Mouse (Mus musculus) CH12.LX (cell line): Measurements from ENCODE around the gene Dnase1l1. TPM values are rescaled to one million over a fixed set of nuclear protein-coding genes. Genes with fewer than 3 reads are reported as not detected.

Source experiments
- DNase-seq: peaks from one replicate; pipeline ENCODE4 v3.0.0-alpha.2; 2013; ENCODE audit errors: extremely low read depth
- H3K27ac ChIP-seq: 2 replicates; pipeline ENCODE4 v1.5.1; 2012; ENCODE audit warnings: low read depth, mild to moderate bottlenecking, control low read depth, moderate library complexity; ENCODE audit not compliant: insufficient read depth
- H3K27me3 ChIP-seq: replicated peaks from 2 replicates; pipeline ENCODE3; 2012; ENCODE audit warnings: inconsistent platforms
- H3K36me3 ChIP-seq, 2 experiments: replicated peaks in 1 of 2; 2 replicates each; pipeline versions ENCODE3 to v1.6.1; 2012; ENCODE audit warnings: inconsistent platforms in 1 of 2, low read length in 1 of 2, mild to moderate bottlenecking in 1 of 2, mixed read lengths in 1 of 2, moderate library complexity in 1 of 2; ENCODE audit not compliant: control insufficient read depth in 1 of 2, insufficient read depth in 1 of 2
- H3K4me1 ChIP-seq, 2 experiments: 2 replicates each; pipeline ENCODE4 v1.6.1; 2012; ENCODE audit warnings: inconsistent platforms in 1 of 2, moderate library complexity in 1 of 2; ENCODE audit not compliant: insufficient read depth in 2 of 2, control insufficient read depth in 1 of 2
- H3K4me2 ChIP-seq: 2 replicates; pipeline ENCODE4 v1.6.1; 2012; ENCODE audit warnings: low read depth, mild to moderate bottlenecking, control low read depth; ENCODE audit not compliant: poor library complexity, insufficient read depth, severe bottlenecking
- H3K4me3 ChIP-seq, 3 experiments: fragments of 150-350 bp in 1 of 3; sonication (generic) in 1 of 3; replicated peaks in 1 of 3; 2 replicates each; pipeline versions ENCODE3 to v1.5.1; 2011 to 2012; ENCODE audit warnings: low read depth in 2 of 3, low read length in 2 of 3, mild to moderate bottlenecking in 2 of 3, moderate library complexity in 2 of 3, control low read depth in 1 of 3, improper control_type of control experiment in 1 of 3, inconsistent platforms in 1 of 3, mixed read lengths in 1 of 3; ENCODE audit not compliant: poor library complexity in 1 of 3
- H3K79me2 ChIP-seq: replicated peaks from 2 replicates; pipeline ENCODE4 v1.6.1; 2012; ENCODE audit warnings: mild to moderate bottlenecking, moderate library complexity; ENCODE audit not compliant: control insufficient read depth, poor library complexity, insufficient read depth, severe bottlenecking; ENCODE audit errors: extremely low read depth
- H3K9ac ChIP-seq: 2 replicates; pipeline ENCODE4 v1.6.1; 2012; ENCODE audit warnings: low read depth, mild to moderate bottlenecking, control low read depth, moderate library complexity; ENCODE audit not compliant: insufficient read depth
- H3K9me3 ChIP-seq: replicated peaks from 2 replicates; pipeline ENCODE3; 2012; ENCODE audit warnings: low read length, inconsistent platforms, mixed read lengths
- BHLHE40 ChIP-seq: IDR thresholded peaks from 2 replicates; pipeline ENCODE4 v1.6.1; 2011; ENCODE audit warnings: mild to moderate bottlenecking, low read depth, low read length, improper control_type of control experiment
- CHD1 ChIP-seq: IDR thresholded peaks from 2 replicates; pipeline ENCODE4 v1.6.1; 2012; ENCODE audit warnings: low read depth, low read length, improper control_type of control experiment, inconsistent platforms
- CHD2 ChIP-seq: IDR thresholded peaks from 2 replicates; pipeline ENCODE4 v1.6.1; 2011; ENCODE audit warnings: low read length, improper control_type of control experiment
- CTCF ChIP-seq, 2 experiments: IDR thresholded peaks in 1 of 2; conservative IDR thresholded peaks in 1 of 2; 2 replicates each; pipeline ENCODE4 v1.5.1; 2011 to 2012; ENCODE audit warnings: low read depth in 2 of 2, low read length in 2 of 2, improper control_type of control experiment in 1 of 2, inconsistent platforms in 1 of 2, mild to moderate bottlenecking in 1 of 2, moderate library complexity in 1 of 2
- E2F4 ChIP-seq: IDR thresholded peaks from 2 replicates; pipeline ENCODE4 v1.6.1; 2011; ENCODE audit warnings: low read depth, low read length, improper control_type of control experiment; ENCODE audit not compliant: insufficient replicate concordance
- ELF1 ChIP-seq: IDR thresholded peaks from 2 replicates; pipeline ENCODE4 v1.6.1; 2014; ENCODE audit warnings: low read depth, mild to moderate bottlenecking, inconsistent platforms, low read length, improper control_type of control experiment
- EP300 ChIP-seq: IDR thresholded peaks from 2 replicates; pipeline ENCODE4 v1.6.1; 2011; ENCODE audit warnings: low read length, improper control_type of control experiment
- ETS1 ChIP-seq: conservative IDR thresholded peaks from 2 replicates; pipeline ENCODE4 v1.6.1; 2012; ENCODE audit warnings: low read depth, mild to moderate bottlenecking, inconsistent platforms, low read length, improper control_type of control experiment, moderate library complexity
- GABPA ChIP-seq: IDR thresholded peaks from 2 replicates; pipeline ENCODE4 v1.6.1; 2012; ENCODE audit warnings: low read depth, low read length, improper control_type of control experiment, inconsistent platforms; ENCODE audit not compliant: insufficient replicate concordance
- HCFC1 ChIP-seq: IDR thresholded peaks from 2 replicates; pipeline ENCODE4 v1.6.1; 2012; ENCODE audit warnings: low read depth, mild to moderate bottlenecking, inconsistent platforms, low read length, improper control_type of control experiment
- IRF4 ChIP-seq: IDR thresholded peaks from 2 replicates; pipeline ENCODE4 v1.6.1; 2014; ENCODE audit warnings: low read depth, mild to moderate bottlenecking, inconsistent platforms, low read length, improper control_type of control experiment
- JUN ChIP-seq: IDR thresholded peaks from 2 replicates; pipeline ENCODE4 v1.6.1; 2011; ENCODE audit warnings: low read depth, mild to moderate bottlenecking, low read length, improper control_type of control experiment, moderate library complexity; ENCODE audit not compliant: insufficient read depth
- JUND ChIP-seq: conservative IDR thresholded peaks from 2 replicates; pipeline ENCODE4 v1.6.1; 2011; ENCODE audit warnings: low read depth, low read length, improper control_type of control experiment
- KAT2A ChIP-seq: IDR thresholded peaks from 2 replicates; pipeline ENCODE4 v1.6.1; 2012; ENCODE audit warnings: low read length, improper control_type of control experiment, inconsistent platforms; ENCODE audit not compliant: insufficient replicate concordance
- MAFK ChIP-seq: IDR thresholded peaks from 2 replicates; pipeline ENCODE4 v1.6.1; 2011; ENCODE audit warnings: low read length, improper control_type of control experiment; ENCODE audit not compliant: insufficient replicate concordance
- MAX ChIP-seq: IDR thresholded peaks from 2 replicates; pipeline ENCODE4 v1.6.1; 2011; ENCODE audit warnings: low read length, improper control_type of control experiment
- MAZ ChIP-seq: IDR thresholded peaks from 2 replicates; pipeline ENCODE4 v1.6.1; 2012; ENCODE audit warnings: low read depth, mild to moderate bottlenecking, inconsistent platforms, low read length, improper control_type of control experiment, moderate library complexity
- MEF2A ChIP-seq: IDR thresholded peaks from 2 replicates; pipeline ENCODE4 v1.6.1; 2014; ENCODE audit warnings: low read depth, mild to moderate bottlenecking, inconsistent platforms, low read length, improper control_type of control experiment, borderline replicate concordance
- MXI1 ChIP-seq: IDR thresholded peaks from 2 replicates; pipeline ENCODE4 v1.6.1; 2011; ENCODE audit warnings: mild to moderate bottlenecking, low read depth, low read length, improper control_type of control experiment
- MYC ChIP-seq: IDR thresholded peaks from 2 replicates; pipeline ENCODE4 v1.6.1; 2011; ENCODE audit warnings: low read depth, mild to moderate bottlenecking, improper control_type of control experiment, low read length
- NELFE ChIP-seq: IDR thresholded peaks from 2 replicates; pipeline ENCODE4 v1.6.1; 2011; ENCODE audit warnings: low read depth, low read length, improper control_type of control experiment
- NRF1 ChIP-seq: IDR thresholded peaks from 2 replicates; pipeline ENCODE4 v1.6.1; 2014; ENCODE audit warnings: low read depth, mild to moderate bottlenecking, inconsistent platforms, low read length, improper control_type of control experiment, moderate library complexity
- PAX5 ChIP-seq: IDR thresholded peaks from 2 replicates; pipeline ENCODE4 v1.6.1; 2012; ENCODE audit warnings: low read length, inconsistent platforms, mixed read lengths
- POLR2A ChIP-seq: IDR thresholded peaks from 2 replicates; pipeline ENCODE4 v1.6.1; 2011; ENCODE audit warnings: low read depth, mild to moderate bottlenecking, improper control_type of control experiment, low read length
- POLR2AphosphoS2 ChIP-seq: IDR thresholded peaks from 2 replicates; pipeline ENCODE4 v1.6.1; 2011; ENCODE audit warnings: low read depth, low read length, improper control_type of control experiment
- RAD21 ChIP-seq: IDR thresholded peaks from 2 replicates; pipeline ENCODE4 v1.6.1; 2011; ENCODE audit warnings: low read depth, mild to moderate bottlenecking, low read length, improper control_type of control experiment, moderate library complexity
- RCOR1 ChIP-seq: conservative IDR thresholded peaks from 2 replicates; pipeline ENCODE4 v1.6.1; 2012; ENCODE audit warnings: low read depth, mild to moderate bottlenecking, inconsistent platforms, low read length, improper control_type of control experiment
- SIN3A ChIP-seq: IDR thresholded peaks from 2 replicates; pipeline ENCODE4 v1.6.1; 2012; ENCODE audit warnings: low read length, improper control_type of control experiment, inconsistent platforms
- SMC3 ChIP-seq: IDR thresholded peaks from 2 replicates; pipeline ENCODE4 v1.6.1; 2011; ENCODE audit warnings: low read depth, low read length, improper control_type of control experiment
- TBP ChIP-seq: conservative IDR thresholded peaks from 2 replicates; pipeline ENCODE4 v1.6.1; 2011; ENCODE audit warnings: low read depth, low read length, improper control_type of control experiment
- TCF12 ChIP-seq: IDR thresholded peaks from 2 replicates; pipeline ENCODE4 v1.6.1; 2014; ENCODE audit warnings: low read depth, mild to moderate bottlenecking, inconsistent platforms, low read length, improper control_type of control experiment
- UBTF ChIP-seq: IDR thresholded peaks from 2 replicates; pipeline ENCODE4 v1.6.1; 2012; ENCODE audit warnings: low read depth, mild to moderate bottlenecking, inconsistent platforms, low read length, improper control_type of control experiment, moderate library complexity
- USF1 ChIP-seq: IDR thresholded peaks from 2 replicates; pipeline ENCODE4 v1.6.1; 2014; ENCODE audit warnings: low read depth, mild to moderate bottlenecking, inconsistent platforms, low read length, improper control_type of control experiment
- USF2 ChIP-seq: conservative IDR thresholded peaks from 2 replicates; pipeline ENCODE4 v1.6.1; 2011; ENCODE audit warnings: low read depth, low read length, improper control_type of control experiment
- ZC3H11A ChIP-seq: IDR thresholded peaks from 2 replicates; pipeline ENCODE4 v1.6.1; 2012; ENCODE audit warnings: low read depth, mild to moderate bottlenecking, inconsistent platforms, low read length, improper control_type of control experiment
- ZKSCAN1 ChIP-seq: IDR thresholded peaks from 2 replicates; pipeline ENCODE4 v1.6.1; 2012; ENCODE audit warnings: low read depth, inconsistent platforms, low read length, improper control_type of control experiment, borderline replicate concordance
- ZMIZ1 ChIP-seq: IDR thresholded peaks from 2 replicates; pipeline ENCODE4 v1.6.1; 2012; ENCODE audit warnings: low read depth, mild to moderate bottlenecking, inconsistent platforms, low read length, improper control_type of control experiment
- ZNF384 ChIP-seq: IDR thresholded peaks from 2 replicates; pipeline ENCODE4 v1.6.1; 2012; ENCODE audit warnings: low read depth, low read length, improper control_type of control experiment, inconsistent platforms
- dilution Hi-C: fragments of 300-500 bp; cut with MboI; formaldehyde crosslinking; loops from 2 replicates; pipeline ENCODE4 v1.14.3; 2020; ENCODE audit warnings: low sequenced_read_pairs; ENCODE audit not compliant: extremely low pct_unique_long_range_greater_than_20kb, extremely low pct_ligation_motif_present
- in situ Hi-C: fragments of 300-500 bp; cut with MboI; formaldehyde crosslinking; loops from 3 replicates; pipeline ENCODE4 v1.14.3; 2019; ENCODE audit warnings: low sequenced_read_pairs, low pct_ligation_motif_present, low pct_unique_long_range_greater_than_20kb, mixed read lengths
- polyA plus RNA-seq: library from polyadenylated mRNA; unstranded; fragments of >175 nt; gene quantifications from 2 replicates; pipeline ENCODE4 v1.2.1, GENCODE M21; 2012; ENCODE audit warnings: low read depth; ENCODE audit not compliant: insufficient read length
- total RNA-seq, 2 experiments: library from RNA; depleted of rRNA; stranded (reverse); fragments of 300-350 nt in 1 of 2; fragments of >200 nt in 1 of 2; gene quantifications; 2 replicates each; pipeline ENCODE4 v1.2.3; 2012 to 2014

Gene Dnase1l1
- total and polyA plus RNA-seq, 3 experiments = 4.3 to 5.1 (median 4.7) TPM

DNA sequence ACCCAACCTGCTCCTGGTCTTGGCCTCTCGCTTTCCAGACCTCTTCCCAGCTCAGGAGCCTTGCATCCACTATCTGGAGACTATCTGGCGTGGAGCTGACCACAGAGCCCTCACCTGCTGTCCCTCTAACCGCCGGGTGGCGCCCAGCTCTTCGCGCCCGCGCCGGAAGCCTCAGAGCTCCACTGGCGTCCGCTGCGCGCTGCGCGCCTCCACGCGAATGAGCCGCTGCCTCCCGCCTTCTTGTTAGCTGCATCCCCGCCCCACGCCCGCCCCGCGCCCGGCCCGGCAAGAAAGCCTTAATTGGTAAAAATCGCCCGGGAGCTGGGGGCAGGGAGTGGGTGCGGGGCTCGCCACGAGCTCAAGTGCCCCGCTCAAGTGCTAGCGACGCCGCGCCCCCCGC is 32.5 kb downstream of the Dnase1l1 start, which contains the start of gene Flna:
Gene Flna (minus strand): TSS at position 206 of the 400 bp plus-strand sequence.
- TF ChIP-seq CTCF (conservative IDR thresholded peaks at IDR 0.05 in 1 of 2, IDR thresholded peaks at IDR 0.05 in 1 of 2; ENCODE audit: low read depth in 2 of 2, low read length in 2 of 2) (peak in 1 of 2 experiments; percentile 49; a peak in 2 of 4 replicates), RCOR1 (no peak), ZKSCAN1 (no peak), MAX (no peak), ETS1 (no peak), KAT2A (no peak), EP300 (no peak), CHD2 (0 out of 2 replicates have a peak, but pooled peaks have one; percentile 45), PAX5 (no peak), USF2 (no peak), UBTF (no peak), NELFE (0 out of 2 replicates have a peak, but pooled peaks have one; percentile 32), SIN3A (0 out of 2 replicates have a peak, but pooled peaks have one; percentile 37), TCF12 (peak; percentile 51; the same call in 1 of the 2 replicates), BHLHE40 (no peak), IRF4 (no peak), POLR2A (peak; percentile 49; the same call in 1 of the 2 replicates), ZC3H11A (no peak), TBP (no peak), JUN (no peak), USF1 (no peak), ZNF384 (no peak), MXI1 (peak; percentile 46), MAFK (no peak), HCFC1 (no peak), SMC3 (peak; percentile 38), GABPA (no peak), ZMIZ1 (no peak), RAD21 (no peak; the same call in none of the 2 replicates), MAZ (no peak), MEF2A (no peak), CHD1 (no peak), NRF1 (peak; percentile 28; the same call in 1 of the 2 replicates), POLR2AphosphoS2 (no peak), JUND (no peak), ELF1 (no peak), MYC (no peak), E2F4 (no peak)
- H3K4me3 ChIP-seq = peak within 1 kb of the TSS; percentile 21 to 69 (median 32)
- no peak for DNase-seq
- dilution Hi-C loops (no loop called here), in situ Hi-C loops (loop anchor here (5.0 to 10.0 kb wide), 2 partner anchors 125 to 163 kb away; partner anchors contain the start of gene Opn1mw)
- H3K9me3 ChIP-seq = no peaks in the 10 kb centered on the region
- peaks cover 2 to 13% of the 10 kb centered on the region in 2 experiments; a peak in 3 of 4 replicates for H3K4me1 ChIP-seq
- H3K79me2 ChIP-seq = peaks cover 9% of the 10 kb centered on the region; the same call in 1 of the 2 replicates
- H3K9ac ChIP-seq = peak within 1 kb of the TSS; percentile 58; the same call in 1 of the 2 replicates
- 0 out of 2 replicates have a peak within 1 kb of the TSS, but pooled peaks have one; percentile 34 for H3K27ac ChIP-seq
- H3K27me3 ChIP-seq = no peaks in the 10 kb centered on the region
- no peaks in the 10 kb centered on the region for H3K36me3 ChIP-seq
- H3K4me2 ChIP-seq = peak within 1 kb of the TSS; percentile 90
